Mouse (Mus musculus) neural tube, embryonic 11.5 days (tissue): ENCODE results near the gene Pik3cg. TPM values are rescaled to one million over a fixed set of nuclear protein-coding genes. Genes with fewer than 3 reads are reported as not detected.

Experiments
- ATAC-seq: fragments of 200-750 bp; cut with Nextera tagmentation; 2 replicates; pipeline ENCODE4 v1.8.0; 2017; ENCODE audit warnings: moderate number of reproducible peaks, mild to moderate bottlenecking, moderate TSS enrichment, moderate library complexity; ENCODE audit not compliant: insufficient read depth, low FRiP score, low TSS enrichment
- DNase-seq: peaks from one replicate; pipeline ENCODE4 v3.0.0-alpha.2; 2015; ENCODE audit warnings: low spot score
- H3K27ac ChIP-seq: fragments of 300-500 bp; sonication (generic); 2 replicates; pipeline ENCODE4 v1.5.1; 2014; ENCODE audit warnings: low read depth, mild to moderate bottlenecking, low read length
- H3K27me3 ChIP-seq: fragments of 300-500 bp; sonication (generic); 2 replicates; pipeline ENCODE4 v1.6.1; 2014; ENCODE audit warnings: mild to moderate bottlenecking, low read length, mixed read lengths; ENCODE audit not compliant: control insufficient read depth, insufficient read depth
- H3K36me3 ChIP-seq: fragments of 300-500 bp; sonication (generic); 2 replicates; pipeline ENCODE4 v1.6.1; 2014; ENCODE audit warnings: mild to moderate bottlenecking, low read length, moderate library complexity, mixed read lengths; ENCODE audit not compliant: control insufficient read depth, insufficient read depth
- H3K4me1 ChIP-seq: fragments of 300-500 bp; sonication (generic); 2 replicates; pipeline ENCODE4 v1.6.1; 2014; ENCODE audit warnings: low read length, mixed read lengths; ENCODE audit not compliant: control insufficient read depth, insufficient read depth
- H3K4me2 ChIP-seq: fragments of 300-500 bp; sonication (generic); 2 replicates; pipeline ENCODE4 v1.6.1; 2014; ENCODE audit warnings: low read depth, mild to moderate bottlenecking, moderate library complexity
- H3K4me3 ChIP-seq: fragments of 300-500 bp; sonication (generic); 2 replicates; pipeline ENCODE4 v1.5.1; 2014; ENCODE audit warnings: low read depth, low read length
- H3K9ac ChIP-seq: fragments of 300-500 bp; sonication (generic); 2 replicates; pipeline ENCODE4 v1.6.1; 2014; ENCODE audit warnings: mild to moderate bottlenecking, low read length
- H3K9me3 ChIP-seq: fragments of 300-500 bp; sonication (generic); 2 replicates; pipeline ENCODE4 v1.6.1; 2016; ENCODE audit warnings: low read length; ENCODE audit not compliant: control insufficient read depth
- WGBS: fragments of 180-500 bp; shearing (Covaris S2); extraction: QIAGEN DNeasy Blood & Tissue Kit; methylation state at CpG from one replicate; pipeline ENCODE4 v1.1.7; 2014; 5-methylcytosine and 5-hydroxymethylcytosine counted together
- polyA plus RNA-seq: library from polyadenylated mRNA; unstranded; fragments of >200 nt; fragmentation: Nextera tagmentation; extraction: Ambion mirVana; gene quantifications from 2 replicates; pipeline ENCODE4 v1.2.1, GENCODE M21; 2014

The Pik3cg gene
- polyA plus RNA-seq, 1 experiment from 2014 or later, result 1.0 TPM

DNA sequence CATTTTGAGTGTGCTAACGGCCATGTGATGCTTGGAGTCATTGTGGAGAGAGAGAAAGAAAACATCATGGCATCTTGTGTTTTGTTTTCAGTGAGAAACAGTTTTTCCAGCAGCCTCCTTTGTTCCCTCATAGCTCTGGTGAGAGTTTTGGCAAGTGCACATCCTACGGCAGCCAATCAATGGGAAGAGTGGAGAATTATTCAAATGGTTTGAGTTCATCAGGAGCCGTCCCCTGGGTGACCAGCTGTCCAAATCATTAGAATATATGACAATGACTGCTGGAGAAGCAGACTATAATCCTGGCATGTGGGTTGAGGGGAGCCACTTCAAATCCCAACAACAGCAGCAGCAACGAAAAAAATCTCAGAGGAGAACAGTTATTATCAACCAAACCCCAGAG, 2.8 kb upstream of the Pik3cg start:
- no peak overlapping the region for H3K27ac ChIP-seq
- ATAC-seq (no peak), DNase-seq (no peak)

DNA sequence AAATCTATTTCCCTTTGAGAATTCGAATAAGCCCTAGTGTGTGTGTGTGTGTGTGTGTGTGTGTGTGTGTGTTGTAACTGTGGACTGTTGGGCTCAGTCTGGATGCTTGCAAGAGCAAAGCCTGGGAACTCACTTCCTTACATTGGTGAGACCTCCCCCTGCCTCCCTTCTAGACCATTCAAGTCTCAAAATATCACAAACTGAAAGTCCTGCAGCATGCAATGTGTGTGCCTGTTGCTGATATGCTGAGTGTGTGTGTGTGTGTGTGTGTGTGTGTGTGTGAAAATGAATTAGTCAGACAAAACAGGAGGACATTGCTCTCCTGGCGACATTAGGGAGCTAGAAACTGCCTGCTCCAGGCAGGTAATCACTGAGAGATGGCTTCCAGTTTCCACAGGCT, 492 bp upstream of the Pik3cg start:
- no peak for DNase-seq
- H3K9me3 ChIP-seq, result no peaks in the 10 kb centered on the region
- no peaks in the 10 kb centered on the region for H3K4me1 ChIP-seq
- no peak for ATAC-seq
- H3K27me3 ChIP-seq, result no peaks in the 10 kb centered on the region
- H3K4me2 ChIP-seq, result no peak overlapping the region
- no peak overlapping the region for H3K4me3 ChIP-seq
- 80% methylated on average over 2 of the region's 2 CpGs for WGBS
- no peaks in the 10 kb centered on the region for H3K36me3 ChIP-seq
- no peak overlapping the region for H3K27ac ChIP-seq
- H3K9ac ChIP-seq, result no peak overlapping the region

More for the DNA sequence above, 2.8 kb upstream of the Pik3cg start:
- Histone ChIP-seq H3K9ac (no peak overlapping the region), H3K27me3 (no peaks in the 10 kb centered on the region), H3K4me2 (no peak overlapping the region), H3K36me3 (no peaks in the 10 kb centered on the region), H3K9me3 (no peaks in the 10 kb centered on the region), H3K4me1 (no peaks in the 10 kb centered on the region), H3K4me3 (no peak overlapping the region)
- WGBS, result 66% methylated on average over 4 of the region's 4 CpGs

DNA sequence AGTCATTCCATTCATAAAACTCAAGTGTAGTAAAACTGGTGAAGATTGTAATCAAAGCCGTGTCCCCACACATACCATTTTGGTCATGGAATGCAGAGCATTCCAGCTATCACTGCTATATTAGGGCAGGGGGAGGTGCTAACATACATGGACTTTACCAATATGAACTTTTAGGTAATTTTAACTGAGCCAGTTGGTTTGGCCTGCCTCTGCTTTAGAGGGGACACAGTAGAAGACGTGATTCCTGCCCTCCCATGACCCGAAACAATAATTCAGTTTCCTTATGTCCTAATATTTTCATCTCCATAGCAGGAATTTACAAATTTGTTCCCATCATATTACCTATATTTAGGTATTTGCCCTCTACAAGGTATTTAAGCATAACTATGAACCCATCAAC, 1.3 kb downstream of the Pik3cg start:
- Histone ChIP-seq H3K36me3 (no peaks in the 10 kb centered on the region), H3K4me1 (no peaks in the 10 kb centered on the region), H3K27ac (no peak overlapping the region), H3K4me3 (no peak overlapping the region), H3K9ac (no peak overlapping the region), H3K27me3 (no peaks in the 10 kb centered on the region), H3K4me2 (no peak overlapping the region), H3K9me3 (no peaks in the 10 kb centered on the region)
- ATAC-seq (no peak), DNase-seq (no peak)
- WGBS, result 84% methylated on average over 3 of the region's 3 CpGs

DNA sequence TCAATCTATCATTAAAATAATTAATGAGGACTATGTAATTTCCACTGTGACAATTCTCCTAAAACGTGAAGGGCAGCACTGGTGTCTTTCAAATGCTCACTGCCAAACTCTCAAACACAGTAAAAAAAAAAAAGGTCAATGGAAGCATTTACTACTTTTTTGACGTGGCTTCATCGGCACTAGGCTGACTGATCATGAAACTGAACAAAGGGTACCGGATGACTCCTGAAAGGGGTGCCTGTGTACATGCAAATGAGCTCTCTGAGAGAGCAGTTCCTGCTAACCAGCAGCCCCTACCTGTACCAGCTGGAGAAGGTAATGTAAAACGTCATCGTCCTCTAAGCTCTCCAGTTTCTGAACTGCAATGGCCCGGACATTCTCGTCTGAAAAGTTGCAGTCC, 4.8 kb downstream of the Pik3cg start:
- 61% methylated on average over 8 of the region's 8 CpGs for WGBS
- Histone ChIP-seq H3K4me2 (no peak overlapping the region), H3K27me3 (no peaks in the 10 kb centered on the region), H3K27ac (no peak overlapping the region), H3K4me1 (no peaks in the 10 kb centered on the region), H3K4me3 (no peak overlapping the region), H3K9me3 (no peaks in the 10 kb centered on the region), H3K36me3 (no peaks in the 10 kb centered on the region), H3K9ac (no peak overlapping the region)
- DNase-seq (no peak), ATAC-seq (no peak)

DNA sequence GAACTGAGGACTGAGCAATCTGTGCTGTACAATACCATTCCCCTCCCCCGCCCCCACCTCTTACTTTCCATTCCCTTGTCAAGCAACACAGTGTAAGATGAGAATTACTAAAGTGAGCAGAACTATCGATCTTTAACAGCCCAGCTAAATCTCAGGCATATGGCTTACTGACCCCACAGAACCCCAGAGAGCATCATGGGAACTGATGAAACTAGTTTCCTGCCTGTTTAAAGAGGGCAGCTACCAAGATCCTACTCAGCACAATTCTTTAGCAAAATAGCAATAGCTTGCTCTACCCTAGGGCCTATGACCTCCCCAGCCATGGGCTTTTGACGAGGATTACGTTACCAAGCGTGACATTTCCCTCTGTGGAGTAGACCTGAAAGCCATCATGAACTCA, 5.9 kb downstream of the Pik3cg start:
- H3K9ac ChIP-seq, result no peak overlapping the region
- no peaks in the 10 kb centered on the region for H3K4me1 ChIP-seq
- no peak overlapping the region for H3K4me3 ChIP-seq
- no peaks in the 10 kb centered on the region for H3K36me3 ChIP-seq
- H3K9me3 ChIP-seq, result no peaks in the 10 kb centered on the region
- no peak overlapping the region for H3K4me2 ChIP-seq
- 86% methylated on average over 5 of the region's 5 CpGs for WGBS
- no peak for DNase-seq
- H3K27ac ChIP-seq, result no peak overlapping the region
- no peaks in the 10 kb centered on the region for H3K27me3 ChIP-seq
- ATAC-seq, result no peak

DNA sequence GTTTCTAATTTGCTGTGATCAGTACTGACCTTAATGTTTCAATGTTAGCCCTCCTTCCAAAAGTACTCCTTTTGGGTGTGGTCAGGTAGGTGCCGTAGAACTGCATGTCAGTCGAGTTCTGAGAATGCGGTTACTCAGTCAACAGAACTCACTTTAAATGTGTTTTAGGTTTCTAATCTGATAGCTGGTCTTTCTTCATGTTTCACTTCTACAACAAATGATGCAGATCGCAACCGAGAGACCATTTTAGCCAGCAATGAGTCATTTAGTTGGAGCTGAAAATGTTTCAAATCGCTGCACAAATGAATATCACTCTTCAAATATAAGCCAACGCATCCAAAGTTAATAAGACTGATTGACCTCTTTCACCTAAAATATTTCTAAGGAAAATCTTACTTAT, 6.5 kb downstream of the Pik3cg start:
- ATAC-seq (no peak), DNase-seq (no peak)
- no peaks in the 10 kb centered on the region for H3K27me3 ChIP-seq
- H3K9ac ChIP-seq, result no peak overlapping the region
- H3K4me3 ChIP-seq, result no peak overlapping the region
- WGBS, result 94% methylated on average over 7 of the region's 7 CpGs
- no peaks in the 10 kb centered on the region for H3K4me1 ChIP-seq
- no peak overlapping the region for H3K4me2 ChIP-seq
- H3K27ac ChIP-seq, result no peak overlapping the region
- H3K36me3 ChIP-seq, result no peaks in the 10 kb centered on the region
- no peaks in the 10 kb centered on the region for H3K9me3 ChIP-seq

DNA sequence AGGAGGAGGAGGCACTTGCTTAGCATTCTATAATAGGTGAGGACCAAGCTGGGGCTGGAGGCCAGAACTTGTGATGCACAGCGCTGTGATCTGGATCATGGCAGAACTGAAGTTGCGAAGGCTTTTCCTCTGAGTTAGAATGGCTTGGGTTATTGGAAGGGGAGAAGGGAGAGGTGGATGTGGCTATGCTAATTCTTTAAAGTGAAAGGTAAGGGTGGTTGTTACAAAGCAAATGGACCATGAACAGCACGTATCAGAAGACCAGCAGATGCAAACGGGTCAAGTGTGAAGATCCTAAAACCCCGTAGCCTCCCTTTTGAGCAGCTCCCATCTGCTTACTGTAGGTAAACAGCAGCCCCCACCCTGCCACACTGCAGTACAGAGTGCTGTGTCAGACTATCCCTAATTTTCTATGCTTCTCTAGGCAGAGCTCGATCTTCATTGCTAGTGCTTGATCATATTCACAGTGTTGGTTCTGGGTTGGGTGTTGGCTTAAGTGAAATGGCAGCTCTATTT, 7.3 kb downstream of the Pik3cg start:
- 83% methylated on average over 6 of the region's 6 CpGs for WGBS
- Histone ChIP-seq H3K27ac (no peak overlapping the region), H3K4me1 (no peaks in the 10 kb centered on the region), H3K4me3 (no peak overlapping the region), H3K9ac (no peak overlapping the region), H3K9me3 (no peaks in the 10 kb centered on the region), H3K4me2 (no peak overlapping the region), H3K27me3 (no peaks in the 10 kb centered on the region), H3K36me3 (no peaks in the 10 kb centered on the region)
- no peak for ATAC-seq
- DNase-seq, result no peak

DNA sequence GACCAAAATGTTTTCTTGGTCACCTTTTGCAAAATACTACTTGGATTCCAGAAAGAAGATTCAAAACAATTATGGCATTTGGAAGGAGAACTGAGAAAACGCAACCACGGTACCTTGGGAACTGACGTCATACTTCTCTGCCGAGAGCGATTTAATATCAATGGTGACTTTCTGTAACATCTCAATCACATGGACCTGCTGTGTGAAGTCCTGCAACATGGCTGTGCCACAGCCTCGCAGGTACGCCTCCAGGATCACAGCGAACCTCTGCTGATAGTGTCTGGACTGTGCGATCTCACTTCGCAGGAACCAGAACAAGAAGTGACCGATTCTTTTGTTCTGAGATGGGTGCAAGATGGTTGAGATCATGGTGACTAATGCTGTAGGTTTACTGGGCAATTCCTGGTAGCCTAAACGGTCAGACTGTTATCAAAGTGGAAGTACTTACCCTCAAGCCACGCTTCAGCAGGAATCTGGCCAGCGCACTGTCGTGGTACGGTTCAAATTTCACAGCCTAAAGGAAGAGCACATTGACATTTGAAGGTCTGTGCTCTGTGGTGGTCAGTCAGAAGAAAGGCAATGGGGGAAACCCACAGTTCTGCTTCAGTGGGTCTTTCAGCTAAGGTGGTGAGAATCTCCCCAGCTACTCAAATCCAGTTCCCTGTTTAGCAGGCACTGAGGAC, 7.9 kb downstream of the Pik3cg start:
- Histone ChIP-seq H3K4me1 (no peaks in the 10 kb centered on the region), H3K27me3 (no peaks in the 10 kb centered on the region), H3K9me3 (no peaks in the 10 kb centered on the region), H3K9ac (no peak overlapping the region), H3K36me3 (no peaks in the 10 kb centered on the region), H3K4me3 (no peak overlapping the region), H3K4me2 (no peak overlapping the region), H3K27ac (no peak overlapping the region)
- DNase-seq, result no peak
- 89% methylated on average over 16 of the region's 16 CpGs for WGBS
- no peak for ATAC-seq

DNA sequence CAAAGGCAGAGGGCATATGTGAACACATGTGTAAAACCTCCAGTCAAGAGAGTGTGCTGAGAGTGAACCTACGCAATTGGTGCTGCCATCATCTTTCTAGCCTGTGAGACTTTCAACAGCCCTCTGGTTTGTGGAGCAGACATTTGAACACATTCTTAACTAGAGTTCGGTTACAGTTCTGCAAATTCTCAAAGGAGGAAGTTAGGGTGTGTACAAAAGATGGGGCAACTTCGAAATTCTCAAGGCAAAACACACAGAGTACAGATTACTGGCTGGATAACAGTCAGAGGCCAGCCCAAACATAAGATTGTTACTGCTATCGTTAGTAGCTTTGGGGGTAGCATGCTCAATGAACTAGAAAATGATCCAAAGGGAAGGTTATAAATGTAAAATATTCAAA, 9.0 kb downstream of the Pik3cg start:
- no peaks in the 10 kb centered on the region for H3K27me3 ChIP-seq
- H3K4me3 ChIP-seq, result no peak overlapping the region
- no peaks in the 10 kb centered on the region for H3K9me3 ChIP-seq
- ATAC-seq (no peak), DNase-seq (no peak)
- H3K9ac ChIP-seq, result no peak overlapping the region
- no peak overlapping the region for H3K27ac ChIP-seq
- no peaks in the 10 kb centered on the region for H3K4me1 ChIP-seq
- H3K36me3 ChIP-seq, result no peaks in the 10 kb centered on the region
- WGBS, result 84% methylated on average over 4 of the region's 4 CpGs
- no peak overlapping the region for H3K4me2 ChIP-seq
